Mouse (Mus musculus): ENCODE data around the gene Glod4. TPM values are rescaled to one million over a fixed set of nuclear protein-coding genes. Genes with fewer than 3 reads are reported as not detected.
A peak's percentile ranks its signal among the peaks of the same experiment; 100 is the strongest.

The Glod4 gene
- polyA plus RNA-seq, 1 experiment = 48.6 TPM

DNA sequence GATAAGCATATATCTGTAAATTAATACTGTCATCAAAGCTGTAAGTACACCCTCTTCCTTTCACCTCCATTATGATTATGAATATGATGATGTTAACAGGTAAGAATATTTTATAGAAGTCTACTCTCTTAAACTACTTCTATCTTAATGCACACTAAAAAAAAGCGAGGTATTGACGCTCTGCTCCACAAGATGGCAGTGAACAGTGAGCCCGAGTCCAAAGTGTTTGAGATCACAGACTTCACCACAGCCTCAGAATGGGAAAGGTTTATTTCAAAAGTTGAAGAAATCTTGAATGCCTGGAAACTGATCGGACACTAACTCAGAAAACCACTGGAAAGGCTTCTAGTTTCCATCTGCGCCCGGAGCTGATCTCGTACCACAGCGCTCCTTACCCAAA, 149.9 kb downstream of the Glod4 start:
- no peak for DNase-seq (ENCODE audit: extremely low spot score in 1 of 2, low spot score in 1 of 2)

DNA sequence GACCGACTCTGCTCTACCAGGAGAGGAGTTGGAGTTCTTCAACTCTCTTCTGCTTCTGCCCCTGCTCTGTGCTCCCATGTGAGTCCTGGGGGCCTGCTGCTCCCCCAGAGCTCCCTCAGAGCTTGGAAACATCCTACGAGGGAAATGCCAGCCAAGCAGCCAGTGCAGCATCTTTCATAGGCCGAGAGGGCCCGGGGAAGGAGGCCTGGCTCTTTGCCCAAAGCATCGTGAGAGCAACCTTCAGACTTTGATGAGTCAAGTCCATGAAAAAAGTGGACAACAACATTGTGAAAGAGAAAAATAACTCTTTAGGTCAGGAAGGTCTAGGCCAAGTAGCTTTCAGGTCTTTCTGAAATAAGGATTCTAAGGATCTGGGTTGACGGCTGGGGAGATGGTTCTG, 153.7 kb downstream of the Glod4 start:
- DNase-seq (ENCODE audit: extremely low spot score in 1 of 2, low spot score in 1 of 2) = no peak

DNA sequence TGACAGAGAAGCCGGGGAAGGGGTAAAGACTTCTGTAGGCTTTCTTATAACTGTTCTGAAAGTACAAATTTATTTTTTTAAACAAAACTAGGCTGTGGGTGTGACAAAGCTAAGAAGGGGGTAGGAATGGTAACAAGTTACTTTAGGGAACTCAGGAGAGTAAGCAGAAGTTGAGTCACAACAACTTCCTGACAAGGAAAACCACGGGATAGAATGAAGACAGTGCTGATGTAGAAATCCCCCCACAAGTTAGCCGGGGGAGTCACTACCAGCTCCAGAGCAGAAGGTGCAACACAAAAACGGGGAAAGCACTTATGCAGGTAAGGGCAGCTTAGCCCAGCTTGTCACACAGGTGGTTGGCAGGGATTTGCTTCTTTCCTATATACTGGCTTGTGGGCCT, 155.0 kb downstream of the Glod4 start:
- no peak for DNase-seq (ENCODE audit: extremely low spot score in 1 of 2, low spot score in 1 of 2)

DNA sequence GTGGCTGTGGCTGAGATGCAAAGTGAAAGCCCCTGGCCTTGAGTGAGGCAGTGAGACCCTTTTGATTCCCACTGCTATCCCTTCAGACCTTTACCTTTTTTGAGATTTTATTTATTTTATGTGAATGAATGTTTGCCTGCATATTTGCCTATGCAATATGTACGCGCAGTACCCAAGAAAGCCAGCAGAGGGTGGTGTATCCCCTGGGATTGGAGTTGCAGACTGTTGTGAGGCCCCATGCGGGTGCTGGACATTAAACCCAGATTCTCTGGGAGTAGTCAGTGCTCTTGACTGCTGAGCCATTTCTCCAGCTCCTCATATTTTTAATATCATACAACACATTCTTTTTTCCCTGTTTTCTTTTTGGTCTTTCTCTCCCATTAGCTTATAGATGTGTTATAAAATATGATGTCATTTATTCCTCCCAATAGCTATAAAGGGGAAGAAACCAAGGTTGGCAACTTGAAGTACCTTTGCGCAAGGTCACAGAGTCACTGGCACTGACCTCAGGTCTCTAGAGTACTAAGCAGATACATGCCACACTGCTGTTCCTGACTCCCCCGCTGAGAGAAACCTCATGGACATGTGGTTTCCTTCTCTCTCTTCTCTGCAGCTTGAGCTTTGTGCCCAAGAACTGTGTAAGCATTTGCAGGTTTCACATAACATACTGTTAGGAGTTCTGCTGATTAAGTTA, 157.5 kb downstream of the Glod4 start:
- DNase-seq (ENCODE audit: extremely low spot score in 1 of 2, low spot score in 1 of 2) = peak in 1 of 2 experiments; percentile 43

DNA sequence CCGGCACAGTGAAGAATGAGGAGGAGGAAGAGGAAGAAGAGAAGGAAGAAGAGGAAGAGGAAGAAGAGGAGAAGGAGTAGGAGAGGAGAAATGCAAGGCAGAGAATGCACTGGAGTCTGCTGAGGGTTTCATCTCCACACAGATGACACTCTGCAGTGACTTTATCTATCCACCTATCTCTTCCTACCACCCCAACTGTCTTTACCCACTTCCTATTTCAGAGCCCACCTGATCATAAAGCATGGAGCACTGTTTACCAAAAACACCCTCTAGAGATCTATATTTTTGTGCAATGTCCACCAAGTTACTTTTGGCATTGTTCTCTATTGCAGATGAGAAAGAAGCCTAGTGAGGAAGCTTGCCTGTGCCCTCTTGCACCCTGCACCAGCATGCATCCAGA, 158.6 kb downstream of the Glod4 start:
- no peak for DNase-seq (ENCODE audit: extremely low spot score in 1 of 2, low spot score in 1 of 2)

DNA sequence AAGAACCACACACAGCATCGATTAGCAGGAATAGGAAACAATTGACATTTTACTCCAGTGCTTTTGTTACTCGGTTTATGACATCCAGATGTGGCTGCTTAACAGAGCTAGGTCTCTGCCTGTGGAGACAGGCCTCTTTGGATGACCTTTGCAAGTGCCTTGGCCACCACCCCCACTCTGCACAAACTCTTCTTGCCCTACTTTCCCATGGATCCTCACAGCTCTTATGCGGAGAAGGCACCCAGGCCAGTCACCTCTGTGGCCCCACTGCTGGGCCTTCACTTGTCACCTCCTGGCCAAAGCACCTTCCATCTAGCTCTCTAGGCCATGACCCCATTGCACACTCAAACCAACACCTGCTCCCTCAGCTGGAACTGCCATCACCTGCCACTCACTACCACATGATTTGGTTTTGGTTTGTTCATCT, 159.6 kb downstream of the Glod4 start:
- DNase-seq (ENCODE audit: extremely low spot score in 1 of 2, low spot score in 1 of 2) = no peak

DNA sequence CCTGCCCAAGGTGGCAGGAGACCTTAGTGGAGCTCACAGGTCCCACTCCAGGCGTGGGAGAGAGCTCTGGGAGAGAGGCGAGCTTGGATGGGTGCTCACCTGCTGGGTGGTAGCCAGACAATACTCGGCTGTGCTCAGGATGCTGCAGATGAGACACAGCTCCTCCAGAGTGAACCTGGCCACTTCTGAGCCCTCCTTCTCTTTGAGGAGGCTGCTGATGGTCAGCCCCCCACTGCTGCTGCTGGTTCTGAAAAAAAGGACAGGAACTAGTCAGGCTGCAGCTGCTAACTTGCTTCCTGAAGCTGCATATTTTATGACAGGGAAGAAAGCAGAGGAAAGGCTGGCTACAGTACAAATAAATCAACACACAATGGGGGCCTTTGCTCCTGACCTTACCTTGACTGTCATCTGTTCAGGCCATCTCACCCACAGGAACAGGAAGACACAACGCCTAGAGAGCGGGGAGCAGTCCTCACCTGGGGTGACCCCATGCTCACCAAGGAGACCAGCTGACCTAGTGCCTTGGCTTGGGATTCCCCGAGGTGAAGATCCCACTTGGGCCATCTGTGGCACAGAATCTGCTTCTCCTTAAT, 162.4 kb downstream of the Glod4 start:
- DNase-seq (ENCODE audit: extremely low spot score in 1 of 2, low spot score in 1 of 2) = no peak

DNA sequence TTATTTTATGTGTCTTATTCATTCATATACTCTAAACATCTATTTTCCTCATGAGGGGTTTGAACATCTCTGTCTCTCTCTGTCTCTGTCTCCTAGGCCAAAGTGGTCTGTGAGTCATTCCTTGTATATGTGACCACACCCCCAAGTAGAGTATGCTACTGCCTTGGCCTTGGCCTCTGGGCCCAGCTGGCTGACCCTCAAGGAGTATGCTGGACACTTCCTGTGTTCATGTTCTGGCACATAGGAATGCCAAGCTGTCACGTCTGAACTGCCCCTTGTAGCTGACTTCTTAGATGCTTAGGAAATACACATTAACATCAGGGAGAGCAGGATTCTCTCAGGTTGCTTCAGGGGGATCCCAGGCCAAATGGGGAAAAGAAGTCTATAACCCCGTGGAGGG, 163.2 kb downstream of the Glod4 start:
- DNase-seq (ENCODE audit: extremely low spot score in 1 of 2, low spot score in 1 of 2) = no peak

DNA sequence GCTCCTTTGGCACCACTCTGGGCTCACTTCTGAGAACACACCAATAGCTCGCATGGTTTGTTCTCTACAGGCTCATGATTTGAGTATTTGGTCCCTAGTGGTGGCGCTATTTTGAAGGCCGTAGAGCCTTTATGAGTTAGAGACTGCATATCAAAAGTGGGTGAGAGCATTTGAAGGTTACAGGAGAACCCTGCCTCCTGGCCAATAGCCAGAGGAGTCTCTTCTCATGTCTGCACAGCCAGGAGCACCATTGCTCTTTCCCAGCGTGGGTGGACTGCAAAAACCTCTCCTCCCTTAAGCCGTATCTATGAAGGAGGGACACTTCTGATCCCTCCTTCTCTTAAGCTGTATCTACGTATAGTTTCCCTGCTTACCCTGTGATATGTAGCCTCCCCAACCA, 166.2 kb downstream of the Glod4 start:
- no peak for DNase-seq (ENCODE audit: extremely low spot score in 1 of 2, low spot score in 1 of 2)

DNA sequence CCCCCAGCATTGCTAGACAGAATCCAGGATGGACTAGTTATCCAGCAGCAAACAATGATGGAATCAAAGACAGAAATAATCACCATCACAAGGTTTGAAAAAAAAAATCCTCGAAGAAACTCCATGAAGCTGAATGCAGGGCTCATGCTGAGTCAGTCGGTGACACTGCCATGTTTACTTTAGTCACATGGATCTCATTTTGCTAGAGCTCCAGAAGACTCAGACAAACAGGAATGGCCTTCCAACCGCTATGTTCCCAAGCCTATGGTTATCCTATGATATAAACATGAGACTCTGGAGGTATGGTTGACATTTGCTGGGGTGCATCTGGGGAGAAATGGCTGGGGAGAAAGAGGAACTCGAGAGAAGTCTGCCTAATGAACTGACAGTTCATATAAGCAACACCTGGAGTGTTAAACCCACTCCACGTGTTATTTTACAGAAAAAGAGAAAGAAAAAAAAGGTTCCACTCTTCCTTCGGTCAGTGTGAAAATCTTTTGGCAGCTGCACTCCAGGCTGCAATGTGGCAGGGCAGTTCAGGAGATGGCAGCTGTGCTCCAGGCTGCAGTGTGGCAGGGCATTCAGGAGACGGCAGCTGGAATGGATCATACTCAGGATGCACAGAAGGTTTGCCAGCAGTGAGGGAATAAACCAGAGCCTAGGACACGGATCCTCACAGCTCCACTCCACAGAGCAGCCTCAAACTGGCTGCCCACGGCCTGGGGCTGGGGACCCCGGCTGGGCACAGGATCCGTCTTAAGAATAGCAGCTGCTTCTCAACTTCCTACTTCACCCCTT, 169.0 kb downstream of the Glod4 start:
- no peak for DNase-seq (ENCODE audit: extremely low spot score in 1 of 2, low spot score in 1 of 2)

Other genes starting within 250 kb of the Glod4 start
- 8.4 and 9.1 TPM in 2 replicates for gene 1700016K19Rik, start 243.8 kb downstream of the Glod4 start, polyA plus RNA-seq (2012; rRNA removed)
- 8.4 and 10.6 TPM in 2 replicates for gene Rflnb, start 215.9 kb downstream of the Glod4 start, polyA plus RNA-seq (2012; rRNA removed)
- 53.3 and 54.6 TPM in 2 replicates for gene Vps53, start 64.1 kb downstream of the Glod4 start, polyA plus RNA-seq (2012; rRNA removed)
- gene Fam57a, start 64.1 kb downstream of the Glod4 start, polyA plus RNA-seq (2012; rRNA removed) = 26.0 and 26.1 TPM in 2 replicates
- 1.4 and 1.5 TPM in 2 replicates for gene Dbil5, start 26.1 kb downstream of the Glod4 start, polyA plus RNA-seq (2012; rRNA removed)
- gene Gemin4, start 26.1 kb downstream of the Glod4 start, polyA plus RNA-seq (2012; rRNA removed) = 5.3 and 8.0 TPM in 2 replicates
- gene Mrm3, start within 50 bp of the Glod4 start, polyA plus RNA-seq (2012; rRNA removed) = 14.5 and 16.7 TPM in 2 replicates
- 9.2 and 9.8 TPM in 2 replicates for gene Nxn, start 155.4 kb upstream of the Glod4 start, polyA plus RNA-seq (2012; rRNA removed)
- 20.9 and 31.4 TPM in 2 replicates for gene Timm22, start 163.2 kb upstream of the Glod4 start, polyA plus RNA-seq (2012; rRNA removed)